Mouse (Mus musculus) lung, postnatal 0 days (tissue): Measurements from ENCODE around the gene Scd1.

Experiments
- CTCF ChIP-seq: IDR thresholded peaks from 2 replicates; pipeline ENCODE4 v1.5.1; 2016; ENCODE audit warnings: antibody characterized with exemption, mild to moderate bottlenecking
- EP300 ChIP-seq: IDR thresholded peaks from 2 replicates; pipeline ENCODE4 v1.6.1; 2016; ENCODE audit warnings: antibody characterized with exemption, mild to moderate bottlenecking, control low read depth

GRCm38 (mm10) chr19:44419530-44419929, 11.9 kb upstream of the Scd1 start:
- TF ChIP-seq CTCF: no peak
- TF ChIP-seq EP300: no peak
